Mouse (Mus musculus) erythroblast, embryonic 14.5 days (primary cell): ENCODE results near the gene Klk1. TPM values are rescaled to one million over a fixed set of nuclear protein-coding genes. Genes with fewer than 3 reads are reported as not detected.
"Not testable (repeated sequence)": the region's sequence is repeated elsewhere in the genome, so short reads cannot be mapped to it uniquely, and the experiment has no call there.

Experiments
- H3K27me3 ChIP-seq: 2 replicates; pipeline ENCODE4 v1.6.1; 2012; ENCODE audit warnings: inconsistent platforms; ENCODE audit not compliant: control insufficient read depth
- H3K36me3 ChIP-seq: 2 replicates; pipeline ENCODE4 v1.6.1; 2012; ENCODE audit warnings: mild to moderate bottlenecking, inconsistent platforms; ENCODE audit not compliant: control insufficient read depth
- H3K4me1 ChIP-seq: 2 replicates; pipeline ENCODE4 v1.6.1; 2012; ENCODE audit warnings: inconsistent platforms; ENCODE audit not compliant: control insufficient read depth
- H3K4me3 ChIP-seq: replicated peaks from 2 replicates; pipeline ENCODE3; 2012; ENCODE audit warnings: moderate library complexity, mild to moderate bottlenecking, inconsistent platforms
- H3K9me3 ChIP-seq: 2 replicates; pipeline ENCODE4 v1.6.1; 2012; ENCODE audit warnings: low read length, inconsistent platforms, mixed read lengths; ENCODE audit not compliant: control insufficient read depth
- GATA1 ChIP-seq: IDR thresholded peaks from 2 replicates; pipeline ENCODE4 v1.6.1; 2012; ENCODE audit warnings: low read length, inconsistent platforms, mixed read lengths
- TAL1 ChIP-seq: IDR thresholded peaks from 3 replicates; pipeline ENCODE4 v1.6.1; 2012; ENCODE audit warnings: low read length, inconsistent platforms, mixed read lengths
- polyA plus RNA-seq: library from polyadenylated mRNA; stranded (reverse); fragments of >175 nt; gene quantifications from 2 replicates; pipeline ENCODE4 v1.2.3, GENCODE M21; 2012

Gene Klk1
- not detected in 2 replicates for polyA plus RNA-seq

- no peaks in the 10 kb centered on the region for H3K36me3 ChIP-seq
- no peak within 1 kb of the TSS for H3K4me3 ChIP-seq
- no peaks in the 10 kb centered on the region for H3K9me3 ChIP-seq
- no peaks in the 10 kb centered on the region for H3K27me3 ChIP-seq
- TF ChIP-seq GATA1 (no peak), TAL1 (no peak)
- H3K4me1 ChIP-seq, result peaks cover 4% of the 10 kb centered on the region
Measured at GRCm38 (mm10) chr7:44225076-44225475, at the start of gene Klk1. Gene Klk1, plus strand, starts transcription at chr7:44225360.

GRCm38 (mm10) chr7:44179299-44180045, 45.7 kb upstream of the Klk1 start:
- H3K27me3 ChIP-seq, result no peaks in the 10 kb centered on the region
- no peaks in the 10 kb centered on the region for H3K36me3 ChIP-seq
- TF ChIP-seq TAL1, result no peak
- TF ChIP-seq GATA1, result no peak
- no peak overlapping the region for H3K4me3 ChIP-seq
- H3K9me3 ChIP-seq, result no peaks in the 10 kb centered on the region
- no peaks in the 10 kb centered on the region for H3K4me1 ChIP-seq

- not testable (repeated sequence) for H3K27me3 ChIP-seq, H3K36me3 ChIP-seq, H3K4me1 ChIP-seq, H3K9me3 ChIP-seq, H3K4me3 ChIP-seq
Measured at GRCm38 (mm10) chr7:44186516-44186915, 38.6 kb upstream of the Klk1 start.

GRCm38 (mm10) chr7:44187936-44188335, 37.2 kb upstream of the Klk1 start, which contains the start of gene Klk1b24:
Gene Klk1b24, plus strand, starts transcription at chr7:44188236.
- H3K27me3 ChIP-seq, H3K9me3 ChIP-seq, H3K4me1 ChIP-seq, H3K36me3 ChIP-seq, H3K4me3 ChIP-seq: not testable (repeated sequence)

GRCm38 (mm10) chr7:44193466-44193865, 31.7 kb upstream of the Klk1 start:
- H3K4me1 ChIP-seq, H3K4me3 ChIP-seq, H3K27me3 ChIP-seq, H3K36me3 ChIP-seq, H3K9me3 ChIP-seq: not testable (repeated sequence)

GRCm38 (mm10) chr7:44197891-44198290, 27.3 kb upstream of the Klk1 start, which contains the start of gene Klk1b3:
Gene Klk1b3, plus strand, starts transcription at chr7:44198191.
- H3K4me1 ChIP-seq, result no peaks in the 10 kb centered on the region
- no peaks in the 10 kb centered on the region for H3K27me3 ChIP-seq
- no peak within 1 kb of the TSS for H3K4me3 ChIP-seq
- TF ChIP-seq GATA1 (no peak), TAL1 (no peak)
- H3K36me3 ChIP-seq, result no peaks in the 10 kb centered on the region
- H3K9me3 ChIP-seq, result no peaks in the 10 kb centered on the region

GRCm38 (mm10) chr7:44207135-44207534, 18.0 kb upstream of the Klk1 start, which contains the start of gene Klk1b4:
Gene Klk1b4, plus strand, starts transcription at chr7:44207435.
- not testable (repeated sequence) for H3K4me1 ChIP-seq, H3K27me3 ChIP-seq, H3K36me3 ChIP-seq, H3K4me3 ChIP-seq, H3K9me3 ChIP-seq

GRCm38 (mm10) chr7:44208307-44208706, 16.9 kb upstream of the Klk1 start:
- H3K9me3 ChIP-seq, result no peaks in the 10 kb centered on the region
- no peaks in the 10 kb centered on the region for H3K4me1 ChIP-seq
- no peaks in the 10 kb centered on the region for H3K27me3 ChIP-seq
- H3K4me3 ChIP-seq, result no peak overlapping the region
- TF ChIP-seq GATA1 (no peak), TAL1 (no peak)
- no peaks in the 10 kb centered on the region for H3K36me3 ChIP-seq

- no peaks in the 10 kb centered on the region for H3K27me3 ChIP-seq
- TF ChIP-seq TAL1 (no peak), GATA1 (no peak)
Measured at GRCm38 (mm10) chr7:44215645-44216044, 9.5 kb upstream of the Klk1 start, which contains the start of gene Klk1b5. Gene Klk1b5, plus strand, starts transcription at chr7:44215945.

GRCm38 (mm10) chr7:44221601-44222000, 3.6 kb upstream of the Klk1 start:
- not testable (repeated sequence) for H3K27me3 ChIP-seq, H3K9me3 ChIP-seq, H3K36me3 ChIP-seq, H3K4me1 ChIP-seq, H3K4me3 ChIP-seq

More at GRCm38 (mm10) chr7:44215645-44216044, 9.5 kb upstream of the Klk1 start, which contains the start of gene Klk1b5:
- H3K4me3 ChIP-seq, result no peak within 1 kb of the TSS
- H3K36me3 ChIP-seq, result no peaks in the 10 kb centered on the region
- H3K4me1 ChIP-seq, result no peaks in the 10 kb centered on the region
- no peaks in the 10 kb centered on the region for H3K9me3 ChIP-seq

- not testable (repeated sequence) for H3K36me3 ChIP-seq, H3K4me3 ChIP-seq, H3K4me1 ChIP-seq, H3K9me3 ChIP-seq, H3K27me3 ChIP-seq
Measured at GRCm38 (mm10) chr7:44222335-44222734, 2.8 kb upstream of the Klk1 start.
